Mouse (Mus musculus) lung, adult 2 months (tissue): Measurements from ENCODE around the gene Fam213b.

Experiments used
- CTCF ChIP-seq: fragments of 200-500 bp; IDR thresholded peaks from 2 replicates; pipeline ENCODE4 v1.5.1; 2011; ENCODE audit warnings: mild to moderate bottlenecking, low read length, control low read depth; ENCODE audit not compliant: insufficient read depth
- POLR2A ChIP-seq: fragments of 200-500 bp; IDR thresholded peaks from 2 replicates; pipeline ENCODE4 v1.6.1; 2011; ENCODE audit warnings: low read depth, mild to moderate bottlenecking, control low read depth, low read length, borderline replicate concordance; ENCODE audit errors: extremely low read depth

DNA sequence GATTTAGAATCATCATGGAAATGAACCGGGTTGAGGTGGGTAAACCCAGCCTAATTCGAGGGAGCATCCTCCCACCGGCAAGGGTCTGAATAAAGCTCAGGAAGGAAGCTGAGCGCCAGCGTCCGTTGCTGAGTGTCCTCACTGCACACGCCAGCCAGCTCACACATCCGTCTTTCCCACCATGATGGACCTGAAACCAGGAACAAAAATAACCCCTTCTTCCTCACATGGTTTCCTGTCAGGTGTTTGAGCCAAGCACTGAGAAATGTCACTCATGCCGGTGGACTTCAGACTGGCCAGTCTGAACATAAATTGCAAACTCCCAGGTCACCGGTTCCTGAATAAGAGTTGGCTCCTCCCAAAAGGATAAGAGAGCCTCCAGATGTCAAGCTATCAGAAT, 16.4 kb upstream of the Fam213b start:
- TF ChIP-seq CTCF (no peak), POLR2A (no peak)
